Mouse (Mus musculus) limb, embryonic 12.5 days (tissue): ENCODE results near the gene Nos1ap. TPM values are rescaled to one million over a fixed set of nuclear protein-coding genes. Genes with fewer than 3 reads are reported as not detected.
A peak's percentile ranks its signal among the peaks of the same experiment; 100 is the strongest.

Experiments
- ATAC-seq: fragments of 200-750 bp; cut with Nextera tagmentation; 2 replicates; pipeline ENCODE4 v1.8.0; 2017; ENCODE audit warnings: low read depth, moderate TSS enrichment; ENCODE audit not compliant: insufficient number of reproducible peaks, insufficient read depth, low FRiP score, low TSS enrichment
- H3K27ac ChIP-seq: fragments of 300-500 bp; sonication (generic); 2 replicates; pipeline ENCODE4 v1.5.1; 2016; ENCODE audit warnings: mild to moderate bottlenecking, moderate library complexity
- H3K27me3 ChIP-seq: fragments of 300-500 bp; sonication (generic); 2 replicates; pipeline ENCODE4 v1.6.1; 2016; ENCODE audit warnings: mild to moderate bottlenecking, moderate library complexity
- H3K36me3 ChIP-seq: fragments of 300-500 bp; sonication (generic); 2 replicates; pipeline ENCODE4 v1.6.1; 2016; ENCODE audit warnings: mild to moderate bottlenecking, moderate library complexity
- H3K4me1 ChIP-seq: fragments of 300-500 bp; sonication (generic); replicated peaks from 2 replicates; pipeline ENCODE4 v1.6.1; 2016
- H3K4me2 ChIP-seq: fragments of 300-500 bp; sonication (generic); 2 replicates; pipeline ENCODE4 v1.6.1; 2016; ENCODE audit warnings: mild to moderate bottlenecking, moderate library complexity
- H3K4me3 ChIP-seq: fragments of 300-500 bp; sonication (generic); replicated peaks from 2 replicates; pipeline ENCODE4 v1.5.1; 2016; ENCODE audit warnings: mild to moderate bottlenecking
- H3K9ac ChIP-seq: fragments of 300-500 bp; sonication (generic); replicated peaks from 2 replicates; pipeline ENCODE4 v1.6.1; 2016; ENCODE audit warnings: mild to moderate bottlenecking, moderate library complexity
- H3K9me3 ChIP-seq: fragments of 300-500 bp; sonication (generic); 2 replicates; pipeline ENCODE4 v1.6.1; 2016; ENCODE audit warnings: mild to moderate bottlenecking, moderate library complexity
- WGBS: fragments of 180-500 bp; shearing (Covaris S2); methylation state at CpG from one replicate; pipeline ENCODE4 v1.1.7; 2016; 5-methylcytosine and 5-hydroxymethylcytosine counted together
- polyA plus RNA-seq: library from polyadenylated mRNA; unstranded; fragments of >200 nt; fragmentation: Nextera tagmentation; extraction: Ambion mirVana; gene quantifications from 2 replicates; pipeline ENCODE4 v1.2.1, GENCODE M21; 2016

Gene Nos1ap
- polyA plus RNA-seq, 1 experiment from 2014 or later = 9.1 TPM

DNA sequence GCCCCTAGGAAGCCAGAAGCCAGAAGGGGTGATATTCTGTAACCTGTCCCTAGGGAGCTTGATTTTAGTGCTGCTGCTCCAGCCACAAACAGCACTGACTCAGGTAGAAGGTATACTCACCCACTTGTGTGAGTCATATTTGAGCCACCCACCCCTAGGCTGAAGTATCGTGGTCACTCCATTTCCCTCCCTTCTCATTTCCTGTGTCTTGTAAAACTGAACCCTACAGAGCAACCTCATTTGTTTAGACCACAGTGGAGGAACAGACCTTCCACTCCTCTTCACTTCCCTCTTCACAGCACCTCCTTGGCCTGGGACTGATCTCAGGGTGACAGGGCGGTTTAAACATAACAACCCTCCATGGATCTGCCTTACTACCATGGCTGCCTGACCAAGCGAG, 312.6 kb downstream of the Nos1ap start, which contains the start of gene Sh2d1b1:
TSS of gene Sh2d1b1 (plus strand) at position 305 of the 400 bp plus-strand sequence.
- 82% methylated on average over 3 of the region's 3 CpGs for WGBS
- no peak within 1 kb of the TSS for H3K27ac ChIP-seq
- H3K4me2 ChIP-seq = no peak within 1 kb of the TSS
- H3K9ac ChIP-seq = no peak within 1 kb of the TSS
- ATAC-seq = no peak
- no peak within 1 kb of the TSS for H3K4me3 ChIP-seq
- H3K27me3 ChIP-seq = no peaks in the 10 kb centered on the region
- no peaks in the 10 kb centered on the region for H3K9me3 ChIP-seq
- H3K4me1 ChIP-seq = no peaks in the 10 kb centered on the region
- H3K36me3 ChIP-seq = no peaks in the 10 kb centered on the region

DNA sequence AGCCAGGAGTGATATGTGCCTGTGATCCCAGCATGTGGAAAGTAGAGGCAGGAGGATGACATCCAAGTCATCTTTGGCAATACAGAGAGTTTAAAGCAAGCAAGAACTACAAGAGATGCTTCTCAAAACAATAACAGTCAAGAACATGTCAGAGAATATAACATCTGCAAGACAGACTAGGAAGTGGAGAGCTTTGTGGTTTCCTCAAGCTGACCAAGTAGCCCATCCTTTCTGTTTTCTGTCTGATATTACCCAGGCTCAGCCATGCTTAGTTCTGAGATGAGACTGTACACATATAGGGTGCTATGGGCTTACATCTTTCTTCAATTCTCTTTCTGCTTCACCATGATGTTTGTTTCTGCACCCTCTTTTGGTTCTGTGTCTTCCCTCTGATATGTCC, 316.4 kb downstream of the Nos1ap start:
- Histone ChIP-seq H3K4me1 (no peaks in the 10 kb centered on the region), H3K36me3 (no peaks in the 10 kb centered on the region), H3K9ac (no peak overlapping the region), H3K9me3 (no peaks in the 10 kb centered on the region), H3K27ac (no peak overlapping the region), H3K4me2 (no peak overlapping the region), H3K4me3 (no peak overlapping the region), H3K27me3 (no peaks in the 10 kb centered on the region)
- no peak for ATAC-seq

DNA sequence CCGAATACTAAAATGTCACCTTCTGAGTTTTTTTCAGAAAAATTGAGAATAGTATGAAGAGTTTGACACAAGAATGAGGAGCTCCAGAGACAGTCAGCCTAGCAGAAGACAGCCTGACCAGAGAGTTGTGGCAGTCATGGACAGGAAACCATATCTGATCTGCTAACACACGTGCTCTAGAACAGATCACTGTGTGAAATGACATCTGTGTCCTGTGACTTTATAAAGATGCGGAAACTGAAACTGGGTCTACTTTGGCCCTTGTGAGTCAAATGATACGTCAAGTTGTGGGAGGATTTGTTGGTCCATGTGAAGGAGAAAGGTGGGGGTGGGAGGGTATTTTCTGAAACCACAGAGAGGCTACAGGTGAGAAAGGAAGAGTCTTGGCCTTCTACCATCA, 319.0 kb downstream of the Nos1ap start:
- Histone ChIP-seq H3K4me3 (no peak overlapping the region), H3K4me1 (no peaks in the 10 kb centered on the region), H3K27ac (no peak overlapping the region), H3K4me2 (no peak overlapping the region), H3K9ac (no peak overlapping the region), H3K36me3 (no peaks in the 10 kb centered on the region), H3K9me3 (peaks cover 9% of the 10 kb centered on the region), H3K27me3 (no peaks in the 10 kb centered on the region)
- no peak for ATAC-seq
- WGBS = 90% methylated on average over 4 of the region's 4 CpGs

DNA sequence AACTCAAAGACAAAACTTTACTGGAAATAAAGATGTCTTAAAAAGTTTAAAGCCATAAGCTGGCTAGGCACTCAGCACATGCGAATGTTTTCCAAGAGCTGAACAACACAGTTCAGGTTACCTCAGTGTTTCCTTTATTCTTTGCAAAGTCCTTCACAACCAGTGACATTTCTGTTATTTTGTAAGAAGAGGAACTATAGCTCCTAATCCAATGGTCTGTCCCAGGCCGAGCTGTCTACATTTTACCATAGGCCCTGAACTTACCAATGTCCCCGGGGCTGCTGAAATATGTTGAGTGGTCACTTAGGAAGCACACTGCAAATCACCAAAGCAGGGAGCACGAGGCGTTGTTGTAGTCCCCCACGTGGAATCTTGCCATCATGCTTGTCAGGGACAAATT, 319.4 kb downstream of the Nos1ap start:
- Histone ChIP-seq H3K36me3 (no peaks in the 10 kb centered on the region), H3K27me3 (no peaks in the 10 kb centered on the region), H3K4me1 (no peaks in the 10 kb centered on the region), H3K9ac (no peak overlapping the region), H3K4me2 (no peak overlapping the region), H3K9me3 (peaks cover 9% of the 10 kb centered on the region), H3K27ac (no peak overlapping the region), H3K4me3 (no peak overlapping the region)
- WGBS = 83% methylated on average over 6 of the region's 6 CpGs
- ATAC-seq = no peak

DNA sequence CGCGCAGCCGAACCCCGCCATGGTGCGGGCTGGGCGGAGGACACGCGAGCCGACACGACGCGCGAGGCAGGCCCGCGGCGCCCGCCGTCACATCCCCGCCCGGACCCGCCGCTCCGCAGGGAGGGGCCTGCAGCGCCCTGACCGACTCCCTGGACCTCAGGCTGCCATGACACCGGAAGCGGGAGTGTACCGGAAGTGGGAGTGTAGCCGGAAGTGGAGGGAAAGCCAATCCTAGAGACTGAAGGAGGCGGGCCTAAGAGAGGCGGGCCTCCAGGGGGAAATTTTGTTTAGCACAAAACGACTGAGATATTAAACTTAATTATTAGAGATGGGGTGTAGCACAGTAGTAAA, 334.1 kb downstream of the Nos1ap start:
- peak overlapping the region; percentile 79 for H3K9ac ChIP-seq
- H3K27ac ChIP-seq = 0 out of 2 replicates have a peak overlapping the region, but pooled peaks have one; percentile 29

DNA sequence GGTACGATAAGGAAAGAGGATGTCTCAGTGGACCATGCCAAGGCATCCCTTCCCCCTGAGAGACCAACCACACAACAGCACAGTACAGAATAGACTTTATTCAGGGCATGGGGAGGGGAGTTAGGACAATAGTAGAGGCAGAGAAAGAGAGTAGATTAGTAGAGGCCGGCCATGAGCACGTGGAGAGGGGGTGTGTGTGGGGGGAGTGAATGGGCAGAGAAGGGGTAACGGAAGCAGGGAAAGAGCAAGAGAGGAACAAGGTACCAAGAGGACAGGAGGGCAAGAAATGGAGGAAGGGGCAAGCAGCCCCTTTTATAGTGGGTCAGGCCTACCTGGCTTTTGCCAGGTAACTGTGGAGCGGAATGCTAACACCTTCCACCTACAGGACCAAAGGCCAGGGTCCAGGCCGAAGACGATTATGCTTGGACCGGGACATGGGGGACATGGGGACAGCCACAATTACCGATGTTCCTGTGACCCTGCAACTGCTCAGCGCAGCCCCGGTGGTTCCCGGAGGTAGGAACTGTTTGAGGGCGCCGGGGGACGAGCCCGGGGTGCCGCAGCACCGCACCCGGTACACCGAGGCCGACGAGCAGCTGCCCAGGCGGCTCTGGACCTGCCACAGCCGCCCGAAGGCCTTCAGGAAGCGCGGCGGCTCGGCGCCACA, 334.6 kb downstream of the Nos1ap start:
- Histone ChIP-seq H3K4me2 (peak overlapping the region; percentile 71), H3K36me3 (no peaks in the 10 kb centered on the region), H3K9me3 (no peaks in the 10 kb centered on the region), H3K4me1 (no peaks in the 10 kb centered on the region), H3K27ac (0 out of 2 replicates have a peak overlapping the region, but pooled peaks have one; percentile 29), H3K4me3 (peak overlapping the region; percentile 71), H3K9ac (peak overlapping the region; percentile 79), H3K27me3 (no peaks in the 10 kb centered on the region)
- ATAC-seq = peak; percentile 78
- WGBS = 32% methylated on average over 30 of the region's 30 CpGs

More for the DNA sequence above, 334.1 kb downstream of the Nos1ap start:
- peak; percentile 91 for ATAC-seq
- Histone ChIP-seq H3K4me2 (peak overlapping the region; percentile 71), H3K4me3 (peak overlapping the region; percentile 71), H3K27me3 (no peaks in the 10 kb centered on the region), H3K36me3 (no peaks in the 10 kb centered on the region), H3K9me3 (no peaks in the 10 kb centered on the region), H3K4me1 (no peaks in the 10 kb centered on the region)
- 8% methylated on average over 32 of the region's 32 CpGs for WGBS

Other genes with a start within 250 kb of the Nos1ap start
- gene Olfml2b, start 54.7 kb upstream of the Nos1ap start, polyA plus RNA-seq = 25.3 and 29.2 TPM in 2 replicates